Mouse (Mus musculus): Measurements from ENCODE around the gene Cmtm6. TPM values are rescaled to one million over a fixed set of nuclear protein-coding genes. Genes with fewer than 3 reads are reported as not detected.

The Cmtm6 gene
- polyA plus RNA-seq, 1 experiment = 76.2 TPM

DNA sequence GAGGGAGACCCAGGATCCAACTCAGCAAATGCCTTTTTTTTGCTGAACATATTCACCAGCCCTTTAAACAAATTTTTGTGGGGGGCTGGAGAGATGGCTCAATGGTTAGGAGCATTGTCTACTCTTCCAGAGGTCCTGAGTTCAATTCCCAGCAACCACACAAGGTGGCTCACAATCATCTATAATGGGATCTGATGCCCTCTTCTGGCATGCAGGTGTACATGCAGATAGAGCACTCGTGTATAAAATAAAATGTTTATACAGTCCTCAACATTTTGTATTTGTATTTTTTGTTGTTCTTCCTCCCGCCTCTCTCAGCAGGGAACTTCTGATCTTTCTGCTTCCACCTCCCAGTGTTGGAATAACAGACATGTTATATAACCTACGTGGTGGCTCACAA is 20.7 kb downstream of the Cmtm6 start:
- TF ChIP-seq POLR2A (IDR thresholded peaks at IDR 0.05; ENCODE audit: control insufficient read depth, extremely low read depth, insufficient read depth, low read length, poor library complexity) = no peak
- TF ChIP-seq CTCF (IDR thresholded peaks at IDR 0.05; ENCODE audit: borderline replicate concordance, control insufficient read depth, extremely low read depth, insufficient read depth, low read length, poor library complexity) = no peak
- H3K36me3 ChIP-seq (ENCODE audit: control insufficient read depth, insufficient read depth, low read length) = peaks cover 26% of the 10 kb centered on the region
- WGBS = 86% methylated on average over 3 of the region's 3 CpGs

GRCm38 (mm10) chr9:114752311-114752710 is 21.4 kb downstream of the Cmtm6 start:
- WGBS = 68% methylated on average over 9 of the region's 9 CpGs
- Histone ChIP-seq H3K27ac (ENCODE audit: control insufficient read depth, insufficient read depth, low read length) (no peak overlapping the region), H3K4me3 (ENCODE audit: control insufficient read depth, insufficient read depth, low read length) (no peak overlapping the region), H3K4me1 (replicated peaks; ENCODE audit: control insufficient read depth, insufficient read depth, low read length) (peaks cover 6% of the 10 kb centered on the region; the same call in 1 of the 2 replicates), H3K36me3 (ENCODE audit: control insufficient read depth, insufficient read depth, low read length) (peaks cover 20% of the 10 kb centered on the region), H3K27me3 (ENCODE audit: control insufficient read depth, insufficient read depth, low read length) (no peaks in the 10 kb centered on the region)
- TF ChIP-seq CTCF (IDR thresholded peaks at IDR 0.05; ENCODE audit: borderline replicate concordance, control insufficient read depth, extremely low read depth, insufficient read depth, low read length, poor library complexity) (no peak), POLR2A (IDR thresholded peaks at IDR 0.05; ENCODE audit: control insufficient read depth, extremely low read depth, insufficient read depth, low read length, poor library complexity) (no peak)
- DNase-seq = no peak

More for the DNA sequence above, 20.7 kb downstream of the Cmtm6 start:
- no peak for DNase-seq
- Histone ChIP-seq H3K27ac (ENCODE audit: control insufficient read depth, insufficient read depth, low read length) (no peak overlapping the region), H3K4me3 (ENCODE audit: control insufficient read depth, insufficient read depth, low read length) (no peak overlapping the region), H3K4me1 (replicated peaks; ENCODE audit: control insufficient read depth, insufficient read depth, low read length) (peaks cover 6% of the 10 kb centered on the region; the same call in 1 of the 2 replicates), H3K27me3 (ENCODE audit: control insufficient read depth, insufficient read depth, low read length) (no peaks in the 10 kb centered on the region)

DNA sequence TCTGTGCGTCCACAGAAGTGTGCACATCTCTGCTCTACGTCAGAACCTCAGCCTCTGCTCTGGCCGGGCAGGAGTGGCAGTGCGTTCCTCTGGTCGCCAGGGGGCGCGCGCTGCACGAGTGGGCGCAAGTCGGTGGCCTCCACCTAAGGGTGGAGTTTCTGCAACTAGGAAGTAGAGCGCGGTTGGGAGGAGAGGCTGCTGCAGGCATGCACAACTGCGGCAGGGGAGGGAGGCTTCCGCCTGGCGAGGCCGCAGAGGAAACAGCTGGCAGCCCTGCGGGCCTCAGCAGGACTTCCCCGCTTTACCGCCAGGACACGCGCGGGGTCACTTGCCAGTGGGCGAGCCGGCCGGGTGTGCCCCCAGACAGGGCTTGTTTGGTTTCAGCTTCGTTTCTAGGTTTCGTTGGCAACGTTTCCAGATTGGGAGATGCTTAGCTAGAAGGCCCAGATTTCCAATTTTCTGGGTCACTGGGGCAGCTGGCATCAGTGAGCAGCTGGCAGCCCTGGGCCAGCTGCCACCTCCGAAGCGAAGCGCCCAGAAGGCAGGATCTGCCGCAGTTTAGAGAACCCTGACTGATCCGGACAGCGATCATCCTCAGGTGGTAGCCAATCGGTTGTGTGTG is 22.1 kb downstream of the Cmtm6 start:
- H3K27ac ChIP-seq (ENCODE audit: control insufficient read depth, insufficient read depth, low read length) = peak overlapping the region; percentile 93
- TF ChIP-seq CTCF (IDR thresholded peaks at IDR 0.05; ENCODE audit: borderline replicate concordance, control insufficient read depth, extremely low read depth, insufficient read depth, low read length, poor library complexity) (peak; percentile 99), POLR2A (IDR thresholded peaks at IDR 0.05; ENCODE audit: control insufficient read depth, extremely low read depth, insufficient read depth, low read length, poor library complexity) (peak; percentile 79; the same call in 1 of the 2 replicates)
- H3K4me1 ChIP-seq (replicated peaks; ENCODE audit: control insufficient read depth, insufficient read depth, low read length) = peaks cover 8% of the 10 kb centered on the region; the same call in 1 of the 2 replicates
- peak overlapping the region; percentile 67 for H3K4me3 ChIP-seq (ENCODE audit: control insufficient read depth, insufficient read depth, low read length)
- no peaks in the 10 kb centered on the region for H3K27me3 ChIP-seq (ENCODE audit: control insufficient read depth, insufficient read depth, low read length)
- peaks cover 14% of the 10 kb centered on the region for H3K36me3 ChIP-seq (ENCODE audit: control insufficient read depth, insufficient read depth, low read length)
- DNase-seq = peak; percentile 97
- 2% methylated on average over 36 of the region's 36 CpGs for whole genome bisulfite sequencing

GRCm38 (mm10) chr9:114758272-114758671 is 27.4 kb downstream of the Cmtm6 start:
- H3K27ac ChIP-seq (ENCODE audit: control insufficient read depth, insufficient read depth, low read length) = peak overlapping the region; percentile 74
- peaks cover 14% of the 10 kb centered on the region for H3K4me1 ChIP-seq (replicated peaks; ENCODE audit: control insufficient read depth, insufficient read depth, low read length)
- peaks cover 35% of the 10 kb centered on the region for H3K36me3 ChIP-seq (ENCODE audit: control insufficient read depth, insufficient read depth, low read length)
- H3K27me3 ChIP-seq (ENCODE audit: control insufficient read depth, insufficient read depth, low read length) = no peaks in the 10 kb centered on the region
- H3K4me3 ChIP-seq (ENCODE audit: control insufficient read depth, insufficient read depth, low read length) = no peak overlapping the region
- no peak for DNase-seq
- TF ChIP-seq CTCF (IDR thresholded peaks at IDR 0.05; ENCODE audit: borderline replicate concordance, control insufficient read depth, extremely low read depth, insufficient read depth, low read length, poor library complexity) = no peak
- TF ChIP-seq POLR2A (IDR thresholded peaks at IDR 0.05; ENCODE audit: control insufficient read depth, extremely low read depth, insufficient read depth, low read length, poor library complexity) = no peak
- whole genome bisulfite sequencing = 13% methylated on average over 7 of the region's 7 CpGs

DNA sequence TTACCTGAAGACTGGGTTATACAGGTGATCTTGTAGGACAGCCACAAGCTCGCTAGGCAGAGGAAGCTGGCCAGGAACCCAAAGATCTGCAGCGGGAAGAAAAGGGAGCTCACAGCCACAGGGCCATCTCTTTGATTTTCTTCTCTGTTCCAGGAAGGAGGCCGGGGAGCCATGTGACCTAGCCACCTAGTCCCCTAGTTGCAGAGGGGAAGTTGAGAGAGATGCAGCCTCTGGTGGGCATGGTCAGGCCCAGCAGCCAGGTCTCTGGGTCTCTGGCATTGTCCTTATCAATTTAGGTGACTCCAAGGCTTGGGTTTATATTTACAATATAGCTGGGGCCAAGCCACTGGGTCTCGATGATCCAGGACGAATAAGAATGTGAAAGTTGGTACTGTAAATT is 27.9 kb downstream of the Cmtm6 start:
- 42% methylated on average over 5 of the region's 5 CpGs for WGBS
- TF ChIP-seq POLR2A (IDR thresholded peaks at IDR 0.05; ENCODE audit: control insufficient read depth, extremely low read depth, insufficient read depth, low read length, poor library complexity) = no peak
- TF ChIP-seq CTCF (IDR thresholded peaks at IDR 0.05; ENCODE audit: borderline replicate concordance, control insufficient read depth, extremely low read depth, insufficient read depth, low read length, poor library complexity) = no peak
- peaks cover 14% of the 10 kb centered on the region for H3K4me1 ChIP-seq (replicated peaks; ENCODE audit: control insufficient read depth, insufficient read depth, low read length)
- H3K27me3 ChIP-seq (ENCODE audit: control insufficient read depth, insufficient read depth, low read length) = no peaks in the 10 kb centered on the region
- peak overlapping the region; percentile 74 for H3K27ac ChIP-seq (ENCODE audit: control insufficient read depth, insufficient read depth, low read length)
- H3K36me3 ChIP-seq (ENCODE audit: control insufficient read depth, insufficient read depth, low read length) = peaks cover 35% of the 10 kb centered on the region
- H3K4me3 ChIP-seq (ENCODE audit: control insufficient read depth, insufficient read depth, low read length) = no peak overlapping the region
- DNase-seq = no peak

DNA sequence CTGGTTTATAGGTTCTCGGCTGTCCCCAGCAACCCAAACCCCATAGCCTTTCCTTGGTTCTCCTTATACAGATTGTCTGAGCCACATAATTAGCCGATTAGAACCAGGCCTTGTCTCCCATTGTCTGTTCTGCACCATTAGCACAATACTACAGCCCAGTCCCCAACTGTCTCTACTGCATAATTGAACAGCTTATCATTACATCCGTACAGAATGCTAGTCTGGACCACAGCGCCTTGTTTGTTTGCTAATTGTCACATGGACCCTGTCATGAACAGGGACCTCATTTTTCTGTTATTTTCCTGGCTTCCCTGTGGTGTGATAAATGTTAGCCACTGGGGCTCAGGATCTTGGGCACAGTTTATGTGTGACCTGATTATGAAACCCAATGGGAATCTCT is 29.0 kb downstream of the Cmtm6 start:
- 94% methylated on average over 4 of the region's 4 CpGs for WGBS
- H3K27ac ChIP-seq (ENCODE audit: control insufficient read depth, insufficient read depth, low read length) = no peak overlapping the region
- DNase-seq = no peak
- H3K4me1 ChIP-seq (replicated peaks; ENCODE audit: control insufficient read depth, insufficient read depth, low read length) = peaks cover 12% of the 10 kb centered on the region
- H3K4me3 ChIP-seq (ENCODE audit: control insufficient read depth, insufficient read depth, low read length) = no peak overlapping the region
- peaks cover 35% of the 10 kb centered on the region for H3K36me3 ChIP-seq (ENCODE audit: control insufficient read depth, insufficient read depth, low read length)
- no peaks in the 10 kb centered on the region for H3K27me3 ChIP-seq (ENCODE audit: control insufficient read depth, insufficient read depth, low read length)
- TF ChIP-seq POLR2A (IDR thresholded peaks at IDR 0.05; ENCODE audit: control insufficient read depth, extremely low read depth, insufficient read depth, low read length, poor library complexity) (no peak), CTCF (IDR thresholded peaks at IDR 0.05; ENCODE audit: borderline replicate concordance, control insufficient read depth, extremely low read depth, insufficient read depth, low read length, poor library complexity) (no peak)

Measured in thymus, adult 2 months (tissue).